Mouse (Mus musculus) heart, adult 18-20 months (tissue): ENCODE data around the gene Cntnap2. TPM values are rescaled to one million over a fixed set of nuclear protein-coding genes. Genes with fewer than 3 reads are reported as not detected.
"Not testable (repeated sequence)": the region's sequence is repeated elsewhere in the genome, so short reads cannot be mapped to it uniquely, and the experiment has no call there.

Experiments used
- DNase-seq, 2 experiments: peaks; one replicate each; pipeline ENCODE4 v3.0.0; 2021 to 2022; ENCODE audit warnings: mixed read lengths in 1 of 2
- total RNA-seq, 2 experiments: library from RNA; stranded (reverse); gene quantifications; 2 replicates each; pipeline ENCODE4 v1.2.3; 2021

The Cntnap2 gene
- total RNA-seq, 2 experiments from 2014 or later, result 0.23 TPM; not detected in 1

DNA sequence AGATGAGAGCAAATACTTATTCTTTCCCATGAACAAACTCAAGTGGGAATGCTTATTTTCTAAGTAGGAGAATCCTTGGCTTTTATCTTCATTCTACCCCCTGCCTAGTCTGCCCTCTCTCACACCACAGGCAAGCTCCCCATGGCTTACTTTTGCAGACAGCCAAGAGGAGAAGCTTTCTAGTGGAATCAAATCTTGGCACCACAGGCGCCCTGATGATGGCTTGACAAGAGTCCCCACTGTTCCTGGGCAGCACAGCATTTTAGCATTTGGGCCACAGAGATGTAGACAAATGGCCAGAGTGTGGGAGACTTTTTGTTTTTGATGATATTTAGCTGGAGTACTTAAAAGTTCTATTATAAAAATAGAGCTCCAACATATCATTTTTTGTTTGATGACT lies 1204.0 kb downstream of the Cntnap2 start:
- no peak for DNase-seq

DNA sequence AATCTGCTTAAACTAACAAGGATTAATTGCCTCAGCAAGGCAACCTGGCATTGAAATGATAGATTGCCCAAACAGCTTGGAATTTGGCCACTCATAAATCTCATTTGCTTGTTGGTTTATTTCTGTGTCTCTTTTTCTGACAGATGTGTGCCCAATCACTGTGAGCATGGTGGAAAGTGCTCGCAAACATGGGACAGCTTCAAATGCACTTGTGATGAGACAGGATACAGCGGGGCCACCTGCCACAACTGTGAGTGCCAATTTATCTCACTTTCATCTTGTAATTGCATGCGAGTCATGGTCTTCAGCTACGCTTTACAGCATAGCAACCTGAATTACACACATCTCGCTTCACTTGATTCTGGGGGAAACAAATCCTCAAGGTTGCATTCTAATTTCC lies 1287.8 kb downstream of the Cntnap2 start:
- no peak for DNase-seq

GRCm38 (mm10) chr6:46361091-46361490 lies 1301.9 kb downstream of the Cntnap2 start:
- no peak for DNase-seq

DNA sequence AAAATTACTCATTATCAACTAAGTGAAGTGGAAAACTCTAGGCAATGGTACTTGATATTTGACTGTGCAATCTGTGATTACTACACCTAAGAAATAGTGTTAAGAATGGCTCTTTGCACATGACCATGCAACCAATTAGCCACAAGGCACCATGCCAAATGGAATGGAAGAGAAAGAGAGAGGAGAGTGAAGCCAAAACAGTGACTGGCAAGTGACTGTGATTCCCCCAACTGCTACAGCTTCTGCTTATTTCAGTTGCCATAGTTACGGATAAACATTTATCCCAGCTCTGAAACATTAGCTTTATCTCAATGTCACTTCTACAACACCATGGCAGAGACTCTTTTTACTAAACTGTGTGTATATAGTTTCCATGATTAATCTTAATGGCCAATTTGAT lies 1303.0 kb downstream of the Cntnap2 start:
- DNase-seq, result peak; percentile 5

DNA sequence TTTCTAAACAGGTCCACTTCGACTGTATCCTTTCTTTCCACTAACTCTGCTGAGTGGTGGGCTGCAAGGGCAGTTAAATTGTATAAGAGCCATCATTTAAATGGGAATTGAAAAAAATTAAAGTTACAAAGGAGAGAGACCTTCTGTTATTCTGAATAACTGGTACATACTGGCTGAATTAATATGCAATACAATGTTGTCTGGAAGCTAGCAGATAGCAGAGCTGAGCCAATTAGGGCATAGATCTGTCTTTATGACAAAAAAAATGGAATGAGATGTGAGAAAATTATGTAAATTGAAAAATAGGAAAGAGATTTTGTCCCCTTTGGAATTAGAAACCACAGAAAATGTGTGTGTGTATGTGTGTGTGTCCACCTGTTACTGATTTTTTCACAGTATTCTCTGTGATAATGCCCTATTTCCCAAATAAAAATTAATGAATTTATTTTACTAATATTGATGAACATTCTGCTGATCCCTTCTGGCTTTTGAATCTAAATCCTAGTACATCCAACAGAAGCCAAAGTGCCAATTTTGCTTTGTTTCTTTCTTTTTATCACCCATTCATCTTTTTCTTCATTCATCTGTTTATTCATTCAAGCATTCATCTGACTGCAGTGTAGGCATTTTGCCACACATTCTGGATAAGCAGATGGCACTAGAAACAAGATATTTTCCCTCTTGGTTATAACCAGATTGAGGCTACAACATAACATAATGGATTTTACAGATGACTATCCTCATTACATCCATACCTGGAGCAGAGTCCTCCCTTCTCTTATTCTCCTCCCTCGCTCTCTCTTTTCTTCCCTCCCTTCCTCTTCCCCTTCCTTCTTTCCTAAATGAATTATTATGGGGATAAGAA lies 1339.8 kb downstream of the Cntnap2 start:
- no peak for DNase-seq

GRCm38 (mm10) chr6:46414154-46414553 lies 1355.0 kb downstream of the Cntnap2 start:
- no peak for DNase-seq

GRCm38 (mm10) chr6:46414562-46414961 lies 1355.4 kb downstream of the Cntnap2 start:
- no peak for DNase-seq

DNA sequence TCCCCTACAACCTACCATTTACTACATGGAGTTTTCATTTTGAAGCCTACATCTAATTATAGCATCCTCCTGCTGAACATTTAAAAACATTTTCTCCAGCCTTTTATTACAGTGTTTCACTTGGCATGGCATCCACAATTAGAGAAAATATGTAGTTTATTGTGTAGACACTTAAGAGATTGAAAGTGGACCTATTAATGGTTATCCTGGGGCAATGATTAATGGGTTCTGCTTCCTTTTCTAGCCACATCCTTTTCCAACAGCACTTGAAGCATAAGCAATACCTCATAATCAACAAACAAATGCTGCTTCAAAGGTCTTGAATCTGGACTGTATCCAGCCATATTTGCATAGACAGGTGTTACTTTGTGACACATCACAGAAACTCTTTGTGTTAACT lies 1360.7 kb downstream of the Cntnap2 start:
- DNase-seq, result no peak

- DNase-seq, result no peak
Measured at GRCm38 (mm10) chr6:46420349-46420748, 1361.2 kb downstream of the Cntnap2 start.

DNA sequence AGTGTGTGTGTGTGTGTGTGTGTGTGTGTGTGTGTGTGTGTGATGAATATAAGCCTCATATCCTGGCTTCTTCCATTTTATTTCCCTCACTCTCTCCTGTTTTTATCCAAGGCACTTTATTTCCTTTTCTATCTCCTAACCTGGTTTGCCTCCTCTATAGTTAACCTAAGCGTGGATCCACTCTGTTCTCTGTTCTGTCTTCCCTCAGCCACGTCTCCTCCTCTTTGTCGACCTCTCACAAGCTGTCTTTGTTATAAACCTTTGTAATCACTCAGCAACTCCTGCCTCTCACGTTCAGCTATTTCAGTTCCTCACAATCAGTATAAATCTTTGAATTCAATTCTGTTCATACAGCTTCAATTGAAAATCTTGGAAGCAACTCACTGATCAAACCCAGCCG lies 1369.1 kb downstream of the Cntnap2 start:
- no peak for DNase-seq

GRCm38 (mm10) chr6:46450917-46451638 lies 1391.9 kb downstream of the Cntnap2 start:
- no peak for DNase-seq

DNA sequence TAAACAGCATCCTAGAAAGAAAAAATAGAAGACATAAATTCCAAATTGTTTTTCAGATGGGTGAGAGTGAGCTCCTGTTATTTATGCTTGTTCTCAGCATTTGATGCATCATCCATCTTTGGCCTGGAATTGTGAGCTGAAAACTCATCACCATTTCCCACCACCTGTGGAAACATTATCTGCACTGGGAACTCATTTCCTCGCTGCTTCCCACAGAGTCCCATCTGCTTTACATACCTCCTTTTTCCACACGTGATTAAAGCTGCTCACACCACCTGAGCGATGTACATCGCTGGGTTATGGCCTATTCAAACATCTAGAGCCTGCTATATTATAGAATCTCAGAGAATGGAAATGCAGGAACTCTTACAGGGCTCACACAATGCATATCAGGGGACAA lies 1413.5 kb downstream of the Cntnap2 start:
- DNase-seq, result no peak

- no peak for DNase-seq
Measured at GRCm38 (mm10) chr6:46484392-46484791, 1425.2 kb downstream of the Cntnap2 start.

DNA sequence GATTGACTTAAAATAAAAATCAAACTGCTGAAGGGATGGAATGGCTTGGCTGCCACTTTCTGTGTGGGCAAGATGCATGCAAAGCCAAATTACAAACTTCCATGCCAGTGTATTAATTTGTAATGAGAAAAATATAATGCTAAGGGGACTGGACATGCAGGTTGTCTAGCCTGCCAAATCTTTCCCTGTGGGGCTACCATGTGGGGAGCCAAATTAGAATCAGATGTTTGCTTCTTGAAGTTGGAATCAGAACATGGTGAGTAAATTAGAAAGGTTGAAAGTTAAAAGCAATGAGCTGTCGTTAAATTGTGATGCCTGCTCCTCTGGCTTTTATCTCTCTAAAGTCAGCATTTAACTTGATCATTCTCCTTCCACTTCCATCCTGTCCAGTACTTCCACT lies 1443.6 kb downstream of the Cntnap2 start:
- no peak for DNase-seq

DNA sequence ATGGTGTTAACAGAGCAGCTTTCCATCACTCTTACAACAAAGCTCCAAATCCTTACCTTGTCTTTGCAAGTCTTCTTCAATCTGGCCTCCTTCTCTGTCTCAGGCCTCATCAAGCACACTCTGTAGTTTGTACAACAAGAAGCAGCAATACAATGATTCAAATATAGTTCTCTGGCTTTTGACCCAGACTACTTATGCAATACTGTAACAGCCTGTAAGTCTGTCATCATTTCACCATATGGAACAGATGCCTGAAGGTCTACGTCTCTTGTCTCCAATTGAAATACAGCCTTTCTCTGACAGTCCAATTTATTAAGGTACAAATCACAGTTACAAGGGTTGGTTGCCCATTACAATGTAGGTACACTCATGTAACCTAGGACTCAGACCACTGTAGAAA lies 1453.7 kb downstream of the Cntnap2 start:
- DNase-seq, result no peak

GRCm38 (mm10) chr6:46537586-46537985 lies 1478.4 kb downstream of the Cntnap2 start:
- DNase-seq, result not testable (repeated sequence)

- DNase-seq, result no peak
Measured at GRCm38 (mm10) chr6:46563470-46563869, 1504.3 kb downstream of the Cntnap2 start.

DNA sequence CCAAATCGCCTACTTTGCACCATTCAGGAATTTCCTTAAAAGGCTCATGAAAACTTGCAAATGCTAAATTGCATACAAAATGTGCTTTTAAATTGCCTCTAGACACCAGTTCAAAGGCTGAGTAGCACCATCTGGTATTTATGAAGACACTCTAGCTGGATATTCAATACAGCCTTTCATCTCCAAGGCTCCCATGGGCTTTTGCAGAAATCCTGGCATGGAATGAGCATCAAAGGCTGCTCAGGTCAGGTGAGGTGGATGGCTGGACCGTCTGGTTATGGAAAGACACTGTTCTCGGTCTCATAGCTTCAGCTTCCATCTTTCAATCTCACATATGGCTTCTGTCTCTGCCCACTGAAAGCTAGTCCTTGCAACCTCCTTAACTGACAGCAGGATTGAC lies 1515.9 kb downstream of the Cntnap2 start:
- DNase-seq, result no peak

- no peak for DNase-seq
Measured at GRCm38 (mm10) chr6:46612365-46612764, 1553.2 kb downstream of the Cntnap2 start.

DNA sequence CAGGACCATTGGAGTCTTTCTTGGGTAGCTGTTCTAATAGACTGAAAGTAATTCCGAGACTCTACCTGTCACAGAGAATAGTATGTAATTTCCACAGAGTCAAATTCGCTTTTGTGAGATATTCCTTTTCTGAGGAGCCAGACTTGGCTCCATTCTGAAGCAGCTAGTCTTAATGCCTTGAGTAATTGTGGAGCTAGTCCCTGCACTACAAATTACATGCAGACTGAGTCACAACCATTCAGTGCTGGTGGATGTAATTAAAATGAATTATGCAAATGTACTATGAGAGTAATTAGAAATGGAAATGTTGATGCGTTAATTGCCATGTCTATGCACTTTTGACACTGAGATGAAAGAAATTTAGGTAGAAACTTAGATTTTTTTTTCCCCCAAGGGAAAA lies 1553.7 kb downstream of the Cntnap2 start:
- no peak for DNase-seq

- no peak for DNase-seq
Measured at GRCm38 (mm10) chr6:46669018-46669417, 1609.9 kb downstream of the Cntnap2 start.

GRCm38 (mm10) chr6:46675081-46675480 lies 1615.9 kb downstream of the Cntnap2 start:
- DNase-seq, result no peak

GRCm38 (mm10) chr6:46675621-46676020 lies 1616.5 kb downstream of the Cntnap2 start:
- DNase-seq, result no peak

- DNase-seq, result no peak
Measured at GRCm38 (mm10) chr6:46696187-46696586, 1637.0 kb downstream of the Cntnap2 start.
